Mouse (Mus musculus): ENCODE data around the gene Nfil3. TPM values are rescaled to one million over a fixed set of nuclear protein-coding genes. Genes with fewer than 3 reads are reported as not detected.

Nfil3 gene
- total and polyA plus RNA-seq, 2 experiments from 2014 or later = 20.8 to 36.8 TPM

DNA sequence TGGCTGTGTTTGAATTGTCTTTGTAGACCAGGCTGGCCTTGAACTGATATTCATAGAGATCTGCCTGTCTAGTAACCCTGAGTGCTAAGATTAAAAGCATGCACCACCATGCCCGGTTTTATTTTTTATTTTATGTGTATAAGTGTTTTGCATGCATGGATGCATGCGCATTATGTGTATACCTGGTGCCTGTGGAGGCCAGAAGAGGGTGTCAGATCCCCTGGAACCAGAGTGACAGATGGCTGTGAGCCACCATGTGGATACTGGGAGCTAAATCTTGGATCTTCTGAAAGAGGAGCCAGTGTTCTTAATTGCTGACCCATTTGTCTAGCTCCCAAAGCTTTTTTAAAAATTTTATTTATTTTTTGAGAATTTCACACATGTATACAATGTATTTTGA, 16.9 kb upstream of the Nfil3 start:
- TF ChIP-seq CTCF (IDR thresholded peaks at IDR 0.05; ENCODE audit: low read depth) = no peak

DNA sequence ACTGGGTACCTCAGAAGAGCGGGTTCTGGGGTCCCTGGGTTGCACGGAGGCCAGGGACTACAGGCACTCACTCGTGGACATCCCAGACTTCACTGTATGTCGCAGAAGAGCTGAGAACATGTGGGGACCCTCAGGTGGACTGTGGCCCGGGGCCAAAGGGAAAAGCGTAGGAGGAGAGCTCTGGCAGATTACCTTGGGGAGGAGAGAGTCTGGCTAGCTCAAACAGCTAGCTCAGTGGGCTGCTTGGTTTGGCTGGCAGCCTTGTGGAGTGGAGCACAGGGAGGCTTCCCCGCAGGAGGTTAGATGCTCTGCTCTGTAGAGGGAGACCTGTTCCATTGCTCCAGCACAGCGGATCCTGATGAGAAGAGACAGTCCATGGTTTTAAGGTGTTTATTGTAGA, 15.3 kb upstream of the Nfil3 start:
- no peak overlapping the region for H3K4me3 ChIP-seq (ENCODE audit: low read depth, low read length)
- no peaks in the 10 kb centered on the region for H3K9me3 ChIP-seq (ENCODE audit: low read length)
- no peak overlapping the region for H3K9ac ChIP-seq
- no peaks in the 10 kb centered on the region for H3K4me1 ChIP-seq (ENCODE audit: insufficient read depth)
- H3K27ac ChIP-seq (ENCODE audit: low read depth, low read length) = no peak overlapping the region
- DNase-seq (no peak), ATAC-seq (no peak)
- H3K36me3 ChIP-seq (ENCODE audit: insufficient read depth) = no peaks in the 10 kb centered on the region
- no peaks in the 10 kb centered on the region for H3K27me3 ChIP-seq (ENCODE audit: insufficient read depth, low read length)
- 83% methylated on average over 8 of the region's 8 CpGs for WGBS
- TF ChIP-seq CTCF (IDR thresholded peaks at IDR 0.05; ENCODE audit: low read depth) = no peak
- no peak overlapping the region for H3K4me2 ChIP-seq (ENCODE audit: low read depth)

More for the DNA sequence above, 16.9 kb upstream of the Nfil3 start:
- no peak overlapping the region for H3K27ac ChIP-seq (ENCODE audit: low read depth, low read length)
- no peaks in the 10 kb centered on the region for H3K9me3 ChIP-seq (ENCODE audit: low read length)
- no peak overlapping the region for H3K4me2 ChIP-seq (ENCODE audit: low read depth)
- DNase-seq = no peak
- no peak for ATAC-seq
- H3K4me3 ChIP-seq (ENCODE audit: low read depth, low read length) = no peak overlapping the region
- 75% methylated on average over 2 of the region's 2 CpGs for WGBS
- H3K36me3 ChIP-seq (ENCODE audit: insufficient read depth) = no peaks in the 10 kb centered on the region
- H3K9ac ChIP-seq = no peak overlapping the region
- H3K27me3 ChIP-seq (ENCODE audit: insufficient read depth, low read length) = no peaks in the 10 kb centered on the region
- no peaks in the 10 kb centered on the region for H3K4me1 ChIP-seq (ENCODE audit: insufficient read depth)

DNA sequence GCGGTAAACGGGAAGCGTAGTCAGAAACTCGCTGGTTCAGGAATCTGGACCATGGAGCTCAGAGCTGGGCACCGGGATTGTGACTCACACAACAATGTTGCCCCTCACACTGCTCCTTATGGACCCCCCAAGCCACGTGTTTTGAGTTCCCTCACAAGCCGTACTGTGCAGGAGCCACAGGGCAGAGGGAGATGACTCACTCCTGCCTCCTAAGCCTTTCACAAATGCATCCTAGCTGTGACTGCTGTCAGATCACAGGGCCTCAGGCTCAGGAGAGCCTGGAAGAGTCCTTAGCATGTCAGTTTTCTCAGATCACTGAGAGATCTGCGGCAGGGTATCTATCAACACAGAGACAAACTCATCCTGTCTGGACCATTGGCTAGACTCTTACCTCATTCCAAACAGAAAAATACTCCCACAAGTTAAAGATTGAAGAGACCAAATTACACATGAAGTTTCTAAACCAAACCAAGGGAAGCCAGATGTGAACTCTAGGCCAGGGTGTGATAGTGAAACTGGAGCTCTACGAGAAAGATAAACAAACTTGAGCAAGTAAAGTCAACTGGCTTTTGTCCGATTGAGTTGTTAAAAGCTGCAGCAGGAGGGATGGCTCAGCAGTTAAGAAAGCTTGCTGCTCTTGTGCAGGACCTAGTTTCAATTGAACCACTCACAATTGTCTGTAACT, 13.5 kb upstream of the Nfil3 start:
- 88% methylated on average over 10 of the region's 10 CpGs for WGBS
- Histone ChIP-seq H3K4me2 (ENCODE audit: low read depth) (no peak overlapping the region), H3K9ac (no peak overlapping the region), H3K4me1 (ENCODE audit: insufficient read depth) (no peaks in the 10 kb centered on the region), H3K9me3 (ENCODE audit: low read length) (no peaks in the 10 kb centered on the region), H3K36me3 (ENCODE audit: insufficient read depth) (no peaks in the 10 kb centered on the region), H3K27ac (ENCODE audit: low read depth, low read length) (no peak overlapping the region), H3K27me3 (ENCODE audit: insufficient read depth, low read length) (no peaks in the 10 kb centered on the region), H3K4me3 (ENCODE audit: low read depth, low read length) (no peak overlapping the region)
- ATAC-seq (no peak), DNase-seq (no peak)
- TF ChIP-seq CTCF (IDR thresholded peaks at IDR 0.05; ENCODE audit: low read depth) = no peak

DNA sequence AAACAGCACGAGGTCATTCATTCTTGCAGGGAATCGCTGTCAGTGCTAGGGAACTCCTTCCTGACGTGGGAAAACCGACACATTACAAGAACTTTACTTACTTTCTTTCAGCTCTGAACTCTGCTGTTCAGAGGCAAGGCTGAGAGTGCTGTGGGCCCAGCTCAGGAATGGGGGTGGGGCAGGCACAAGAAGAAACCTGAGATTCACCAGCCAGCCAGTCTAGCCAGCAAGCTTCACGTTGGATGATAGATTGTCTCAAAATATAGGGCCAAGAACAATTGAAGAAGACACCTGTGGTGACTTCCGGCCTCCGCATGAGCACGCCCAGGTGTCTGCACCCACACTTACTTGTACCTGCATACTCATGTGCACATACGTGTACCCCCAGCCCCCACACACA, 9.3 kb upstream of the Nfil3 start:
- H3K36me3 ChIP-seq (ENCODE audit: insufficient read depth) = no peaks in the 10 kb centered on the region
- TF ChIP-seq CTCF (IDR thresholded peaks at IDR 0.05; ENCODE audit: low read depth) = no peak
- WGBS = 70% methylated on average over 9 of the region's 9 CpGs
- H3K27ac ChIP-seq (ENCODE audit: low read depth, low read length) = no peak overlapping the region
- no peaks in the 10 kb centered on the region for H3K9me3 ChIP-seq (ENCODE audit: low read length)
- DNase-seq = no peak
- H3K4me1 ChIP-seq (ENCODE audit: insufficient read depth) = no peaks in the 10 kb centered on the region
- no peaks in the 10 kb centered on the region for H3K27me3 ChIP-seq (ENCODE audit: insufficient read depth, low read length)
- H3K9ac ChIP-seq = no peak overlapping the region
- H3K4me3 ChIP-seq (ENCODE audit: low read depth, low read length) = no peak overlapping the region
- H3K4me2 ChIP-seq (ENCODE audit: low read depth) = no peak overlapping the region
- ATAC-seq = no peak

DNA sequence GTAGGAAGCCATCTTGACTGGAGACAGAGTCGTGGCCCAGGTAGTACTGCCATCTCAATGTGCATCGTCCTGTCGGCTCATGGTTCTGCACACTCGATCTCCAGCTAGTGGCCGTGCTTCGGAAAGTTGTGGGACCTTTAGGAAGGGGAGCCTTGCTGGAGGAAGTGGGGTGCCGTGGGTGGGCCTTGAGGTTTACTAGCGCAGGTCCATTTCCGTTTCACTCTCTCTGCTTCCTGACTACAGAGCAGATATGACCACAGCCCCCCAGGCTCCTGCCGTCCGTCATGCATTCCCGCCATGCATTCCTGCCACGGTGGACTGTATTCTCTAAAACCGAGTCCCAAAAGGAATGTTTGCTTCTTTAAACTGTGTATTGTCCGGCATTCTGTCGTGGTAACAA, 8.1 kb upstream of the Nfil3 start:
- Histone ChIP-seq H3K9ac (no peak overlapping the region), H3K4me1 (ENCODE audit: insufficient read depth) (no peaks in the 10 kb centered on the region), H3K27me3 (ENCODE audit: insufficient read depth, low read length) (no peaks in the 10 kb centered on the region), H3K4me2 (ENCODE audit: low read depth) (no peak overlapping the region), H3K27ac (ENCODE audit: low read depth, low read length) (no peak overlapping the region), H3K4me3 (ENCODE audit: low read depth, low read length) (no peak overlapping the region), H3K36me3 (ENCODE audit: insufficient read depth) (no peaks in the 10 kb centered on the region), H3K9me3 (ENCODE audit: low read length) (no peaks in the 10 kb centered on the region)
- ATAC-seq = no peak
- DNase-seq = no peak
- WGBS = 84% methylated on average over 16 of the region's 16 CpGs
- TF ChIP-seq CTCF (IDR thresholded peaks at IDR 0.05; ENCODE audit: low read depth) = no peak

DNA sequence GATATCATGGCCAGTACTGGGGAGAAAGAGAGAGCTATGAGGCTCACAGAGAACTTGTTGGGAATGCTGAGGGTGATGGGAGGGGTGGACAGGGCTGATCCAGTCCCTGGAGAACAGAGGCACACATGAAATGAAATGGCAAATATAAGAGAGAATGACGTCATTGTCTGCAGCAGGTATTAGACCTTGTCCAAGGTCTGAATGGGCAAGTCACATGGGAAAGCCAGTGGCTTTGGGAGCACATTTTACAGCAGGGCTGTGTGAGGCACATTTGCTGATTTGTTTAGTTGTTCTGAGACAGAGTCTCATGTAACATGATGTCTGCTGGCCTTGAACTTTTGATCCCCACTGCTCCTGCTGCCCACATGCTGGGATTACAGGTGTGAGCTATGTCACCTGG, 7.0 kb upstream of the Nfil3 start:
- 81% methylated on average over 1 of the region's 1 CpGs for WGBS
- Histone ChIP-seq H3K9ac (no peak overlapping the region), H3K9me3 (ENCODE audit: low read length) (no peaks in the 10 kb centered on the region), H3K4me3 (ENCODE audit: low read depth, low read length) (no peak overlapping the region), H3K27me3 (ENCODE audit: insufficient read depth, low read length) (no peaks in the 10 kb centered on the region), H3K27ac (ENCODE audit: low read depth, low read length) (no peak overlapping the region), H3K4me2 (ENCODE audit: low read depth) (no peak overlapping the region), H3K4me1 (ENCODE audit: insufficient read depth) (no peaks in the 10 kb centered on the region), H3K36me3 (ENCODE audit: insufficient read depth) (no peaks in the 10 kb centered on the region)
- ATAC-seq (no peak), DNase-seq (no peak)
- TF ChIP-seq CTCF (IDR thresholded peaks at IDR 0.05; ENCODE audit: low read depth) = no peak

DNA sequence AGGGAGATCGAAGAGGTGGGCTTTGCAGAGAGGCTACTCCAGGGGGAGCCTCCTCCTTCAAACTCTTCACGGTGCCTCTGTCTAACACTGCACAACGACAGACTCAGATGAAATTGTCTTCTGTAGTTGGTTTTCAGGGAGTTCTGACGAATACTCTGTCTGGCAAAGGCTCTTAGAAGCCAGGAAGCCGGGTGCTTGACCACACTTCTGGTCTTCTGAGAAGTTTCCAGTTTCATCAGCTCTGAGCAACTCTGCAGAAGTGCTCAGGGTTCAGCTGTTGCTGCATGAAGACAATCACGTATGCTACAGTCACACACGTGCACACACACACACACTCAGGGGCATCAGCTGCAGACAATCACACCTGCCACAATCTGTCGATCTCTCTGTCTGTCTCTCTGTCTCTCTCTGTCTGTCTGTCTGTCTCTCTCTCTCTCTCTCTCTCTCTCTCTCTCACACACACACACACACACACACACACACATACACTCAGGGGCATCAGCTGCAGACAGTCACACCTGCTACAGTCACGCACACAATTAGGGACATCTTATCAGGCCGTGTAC, 5.4 kb upstream of the Nfil3 start:
- no peak for TF ChIP-seq CTCF (IDR thresholded peaks at IDR 0.05; ENCODE audit: low read depth)
- Histone ChIP-seq H3K9me3 (ENCODE audit: low read length) (no peaks in the 10 kb centered on the region), H3K4me2 (ENCODE audit: low read depth) (no peak overlapping the region), H3K27me3 (ENCODE audit: insufficient read depth, low read length) (no peaks in the 10 kb centered on the region), H3K9ac (no peak overlapping the region), H3K4me1 (ENCODE audit: insufficient read depth) (no peaks in the 10 kb centered on the region), H3K36me3 (ENCODE audit: insufficient read depth) (no peaks in the 10 kb centered on the region), H3K27ac (ENCODE audit: low read depth, low read length) (no peak overlapping the region), H3K4me3 (ENCODE audit: low read depth, low read length) (no peak overlapping the region)
- DNase-seq (no peak), ATAC-seq (no peak)
- WGBS = 78% methylated on average over 10 of the region's 10 CpGs

Measured in forebrain, postnatal 0 days (tissue).